Mouse (Mus musculus) stomach, embryonic 14.5 days (tissue): Measurements from ENCODE around the gene Rasgrp4. TPM values are rescaled to one million over a fixed set of nuclear protein-coding genes. Genes with fewer than 3 reads are reported as not detected.
A peak's percentile ranks its signal among the peaks of the same experiment; 100 is the strongest.

ENCODE experiments used
- ATAC-seq: fragments of 200-750 bp; cut with Nextera tagmentation; 2 replicates; pipeline ENCODE4 v1.8.0; 2017; ENCODE audit warnings: low read depth, moderate TSS enrichment; ENCODE audit not compliant: insufficient number of reproducible peaks, insufficient read depth, low FRiP score
- H3K27ac ChIP-seq: fragments of 300-500 bp; sonication (generic); 2 replicates; pipeline ENCODE4 v1.5.1; 2014; ENCODE audit warnings: mild to moderate bottlenecking, low read length, moderate library complexity, mixed read lengths
- H3K27me3 ChIP-seq: fragments of 300-500 bp; sonication (generic); 2 replicates; pipeline ENCODE4 v1.6.1; 2014; ENCODE audit warnings: low read length, control low read depth, mixed read lengths; ENCODE audit not compliant: control insufficient read depth, insufficient read depth
- H3K36me3 ChIP-seq: fragments of 300-500 bp; sonication (generic); 2 replicates; pipeline ENCODE4 v1.6.1; 2014; ENCODE audit warnings: mild to moderate bottlenecking, control low read depth, low read length, moderate library complexity, mixed read lengths; ENCODE audit not compliant: control insufficient read depth, insufficient read depth
- H3K4me1 ChIP-seq: fragments of 300-500 bp; sonication (generic); 2 replicates; pipeline ENCODE4 v1.6.1; 2014; ENCODE audit warnings: low read length, control low read depth, mixed read lengths; ENCODE audit not compliant: control insufficient read depth, insufficient read depth
- H3K4me2 ChIP-seq: fragments of 300-500 bp; sonication (generic); replicated peaks from 2 replicates; pipeline ENCODE4 v1.6.1; 2014; ENCODE audit warnings: low read depth, low read length, control low read depth
- H3K4me3 ChIP-seq: fragments of 300-500 bp; sonication (generic); 2 replicates; pipeline ENCODE4 v1.5.1; 2014; ENCODE audit warnings: low read depth, low read length, control low read depth
- H3K9ac ChIP-seq: fragments of 300-500 bp; sonication (generic); replicated peaks from 2 replicates; pipeline ENCODE4 v1.6.1; 2014; ENCODE audit warnings: low read depth, mild to moderate bottlenecking, control low read depth, low read length, moderate library complexity, mixed read lengths
- H3K9me3 ChIP-seq: fragments of 300-500 bp; sonication (generic); 2 replicates; pipeline ENCODE4 v1.6.1; 2016; ENCODE audit warnings: low read depth, low read length, control low read depth; ENCODE audit not compliant: control insufficient read depth
- WGBS: fragments of 180-500 bp; shearing (Covaris S2); extraction: QIAGEN DNeasy Blood & Tissue Kit; methylation state at CpG from one replicate; pipeline ENCODE4 v1.1.7; 2014; 5-methylcytosine and 5-hydroxymethylcytosine counted together
- polyA plus RNA-seq: library from polyadenylated mRNA; unstranded; fragments of >200 nt; fragmentation: Nextera tagmentation; extraction: Ambion mirVana; gene quantifications from 2 replicates; pipeline ENCODE4 v1.2.1, GENCODE M21; 2014

Gene Rasgrp4
- polyA plus RNA-seq, 1 experiment from 2014 or later: 0.51 TPM

DNA sequence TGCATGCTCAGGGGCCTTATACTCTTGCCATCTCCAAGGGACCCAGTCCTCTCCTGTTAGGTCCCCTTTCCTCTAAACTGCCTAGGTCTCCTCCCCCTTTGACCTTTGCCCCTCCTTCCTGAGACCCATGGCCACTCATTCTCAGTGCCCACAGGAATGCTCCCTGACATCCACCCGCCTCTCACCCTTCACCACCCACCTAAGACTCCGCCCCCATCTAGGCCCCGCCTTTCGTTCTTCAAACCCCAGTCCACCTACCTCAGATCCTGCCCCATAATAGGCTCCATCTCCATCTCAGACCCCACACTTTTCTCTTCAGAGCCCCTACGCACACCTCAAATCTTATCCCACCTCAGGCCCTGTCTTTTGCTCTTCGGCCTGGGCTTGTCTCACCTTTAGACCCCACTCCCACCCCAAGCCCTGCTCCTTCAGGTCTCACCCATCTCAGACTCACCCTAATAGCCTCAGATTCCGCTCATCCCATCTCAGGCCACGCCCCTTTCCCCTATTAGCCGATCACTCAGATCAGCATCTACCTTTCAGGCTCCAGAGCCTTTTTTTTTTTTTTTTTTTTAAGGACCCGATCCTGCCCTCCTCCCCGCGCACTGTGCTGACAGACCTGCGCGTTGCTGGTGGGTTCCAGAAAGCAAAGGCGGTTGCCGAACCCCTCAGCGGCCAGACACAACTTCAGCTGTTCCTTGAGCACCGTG lies 16.4 kb upstream of the Rasgrp4 start:
- H3K4me3 ChIP-seq: no peak overlapping the region
- H3K9me3 ChIP-seq: no peaks in the 10 kb centered on the region
- no peaks in the 10 kb centered on the region for H3K27me3 ChIP-seq
- ATAC-seq: no peak
- 15% methylated on average over 18 of the region's 18 CpGs for WGBS
- H3K36me3 ChIP-seq: no peaks in the 10 kb centered on the region
- H3K27ac ChIP-seq: no peak overlapping the region
- 0 out of 2 replicates have a peak, but pooled peaks cover under 1% of the 10 kb centered on the region for H3K4me1 ChIP-seq
- no peak overlapping the region for H3K4me2 ChIP-seq
- H3K9ac ChIP-seq: no peak overlapping the region

DNA sequence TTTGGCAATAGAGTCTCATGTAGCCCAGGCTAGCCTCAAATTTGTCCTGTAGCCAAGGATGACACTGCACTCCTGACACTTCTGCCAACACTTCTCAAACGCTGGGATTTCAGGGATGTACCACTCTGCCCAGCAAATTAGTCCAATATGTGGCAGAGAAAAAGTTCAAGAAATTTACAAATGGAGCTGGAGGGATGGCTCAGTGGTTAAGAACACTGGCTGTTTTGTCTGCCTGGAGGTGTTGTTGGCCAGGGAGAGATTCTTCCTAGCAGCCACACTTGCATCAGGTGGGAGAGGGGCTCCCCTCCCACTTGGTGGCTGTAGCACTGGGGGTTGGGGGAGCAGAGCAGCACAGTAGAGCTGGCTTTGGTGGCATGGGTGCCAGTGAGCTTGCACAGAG lies 15.1 kb upstream of the Rasgrp4 start:
- Histone ChIP-seq H3K27me3 (no peaks in the 10 kb centered on the region), H3K27ac (no peak overlapping the region), H3K36me3 (no peaks in the 10 kb centered on the region), H3K9me3 (no peaks in the 10 kb centered on the region), H3K4me2 (no peak overlapping the region), H3K4me3 (no peak overlapping the region), H3K9ac (no peak overlapping the region), H3K4me1 (peaks cover 10% of the 10 kb centered on the region; the same call in 1 of the 2 replicates)
- no peak for ATAC-seq
- whole genome bisulfite sequencing: 68% methylated on average over 1 of the region's 1 CpGs

DNA sequence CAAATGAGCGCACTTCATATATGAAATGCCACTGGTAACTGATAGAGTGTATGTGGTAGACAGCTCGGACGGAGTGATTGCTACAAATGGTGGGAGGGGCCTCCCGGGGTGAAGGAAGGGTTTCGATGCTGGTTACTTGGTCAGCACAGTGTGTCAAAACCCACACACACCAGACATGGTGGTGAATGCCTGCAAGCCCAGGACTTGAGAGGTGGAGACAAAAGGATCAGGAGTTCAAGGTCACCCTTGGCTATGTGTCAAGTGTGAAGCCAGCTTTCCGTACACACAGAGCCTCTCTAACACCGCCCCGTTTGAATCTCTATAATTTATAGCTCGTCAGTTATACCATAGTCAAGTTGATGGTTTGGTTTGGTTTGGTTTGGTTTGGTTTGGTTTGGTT lies 11.8 kb upstream of the Rasgrp4 start:
- 91% methylated on average over 9 of the region's 9 CpGs for WGBS
- no peaks in the 10 kb centered on the region for H3K27me3 ChIP-seq
- no peaks in the 10 kb centered on the region for H3K9me3 ChIP-seq
- no peak for ATAC-seq
- no peak overlapping the region for H3K4me3 ChIP-seq
- no peak overlapping the region for H3K27ac ChIP-seq
- H3K36me3 ChIP-seq: no peaks in the 10 kb centered on the region
- H3K4me2 ChIP-seq: no peak overlapping the region
- peaks cover 16% of the 10 kb centered on the region; the same call in 1 of the 2 replicates for H3K4me1 ChIP-seq
- H3K9ac ChIP-seq: no peak overlapping the region

DNA sequence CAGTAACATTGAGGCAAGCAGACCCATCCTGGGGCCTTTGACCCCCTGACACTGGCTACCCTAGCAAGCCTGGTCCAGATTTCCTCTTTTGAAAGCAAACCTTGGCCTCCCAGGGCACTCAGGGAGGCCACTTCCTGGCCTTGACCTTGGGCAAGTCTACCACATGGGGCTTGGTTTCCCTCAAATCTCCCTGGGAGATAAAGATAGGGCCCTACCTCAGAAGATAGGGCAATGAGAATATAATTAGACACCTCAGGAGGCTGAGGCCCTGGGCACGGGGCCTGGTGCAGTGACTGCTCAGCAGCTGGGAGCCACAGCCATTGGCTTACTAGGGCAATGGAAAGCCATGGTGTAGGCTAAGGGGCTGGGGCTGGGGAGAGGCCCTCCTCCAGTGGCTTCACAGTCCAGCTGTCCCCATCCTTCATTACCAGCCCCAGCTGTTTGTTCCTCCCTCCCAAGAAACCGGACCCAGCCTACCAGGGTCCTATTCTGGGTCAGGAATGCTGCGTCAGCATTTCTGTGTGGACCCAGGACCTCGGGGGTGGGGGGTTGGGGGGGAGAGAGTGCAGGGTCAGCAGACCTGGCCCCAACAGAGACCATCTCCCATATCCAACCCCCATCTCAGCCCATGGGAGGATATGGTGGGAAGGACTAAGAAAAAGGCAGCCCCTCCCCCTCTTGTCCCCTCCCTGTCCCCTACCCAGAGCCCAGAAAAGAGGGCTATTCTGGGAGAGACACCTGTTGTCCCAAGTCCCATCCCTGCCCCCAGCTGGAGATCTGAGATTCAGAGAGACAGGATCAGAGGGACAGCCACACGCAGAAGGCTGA lies 10.9 kb upstream of the Rasgrp4 start:
- Histone ChIP-seq H3K4me1 (peaks cover 16% of the 10 kb centered on the region; the same call in 1 of the 2 replicates), H3K4me3 (no peak overlapping the region), H3K36me3 (no peaks in the 10 kb centered on the region), H3K4me2 (peak overlapping the region; percentile 78; the same call in 1 of the 2 replicates), H3K9me3 (no peaks in the 10 kb centered on the region), H3K27ac (no peak overlapping the region), H3K27me3 (no peaks in the 10 kb centered on the region), H3K9ac (no peak overlapping the region)
- ATAC-seq: no peak
- WGBS: 47% methylated on average over 5 of the region's 5 CpGs

DNA sequence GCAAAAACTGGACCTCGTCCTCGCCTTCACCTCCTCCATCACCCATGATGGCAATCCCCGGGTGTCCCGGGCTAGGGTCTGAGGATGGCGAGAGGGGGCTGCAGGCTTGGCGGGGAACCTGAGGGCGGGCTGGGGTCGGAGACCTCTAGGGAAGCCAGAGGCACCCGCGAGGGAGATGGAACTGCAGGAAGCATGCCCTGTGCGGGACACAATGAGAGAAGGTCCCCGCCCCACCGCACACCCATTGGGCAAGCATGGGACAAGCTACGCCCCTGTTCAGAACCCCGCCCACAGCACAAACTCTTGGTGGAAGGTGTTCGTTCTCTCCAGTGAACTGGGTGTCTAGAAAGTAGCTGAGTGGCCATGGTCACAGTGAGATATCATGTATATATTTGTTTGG lies 9.7 kb upstream of the Rasgrp4 start, which contains the start of gene Ryr1:
Ryr1 (minus strand) TSS at position 210 of the 400 bp plus-strand sequence.
- H3K9ac ChIP-seq: peak within 1 kb of the TSS; percentile 18; the same call in 1 of the 2 replicates

DNA sequence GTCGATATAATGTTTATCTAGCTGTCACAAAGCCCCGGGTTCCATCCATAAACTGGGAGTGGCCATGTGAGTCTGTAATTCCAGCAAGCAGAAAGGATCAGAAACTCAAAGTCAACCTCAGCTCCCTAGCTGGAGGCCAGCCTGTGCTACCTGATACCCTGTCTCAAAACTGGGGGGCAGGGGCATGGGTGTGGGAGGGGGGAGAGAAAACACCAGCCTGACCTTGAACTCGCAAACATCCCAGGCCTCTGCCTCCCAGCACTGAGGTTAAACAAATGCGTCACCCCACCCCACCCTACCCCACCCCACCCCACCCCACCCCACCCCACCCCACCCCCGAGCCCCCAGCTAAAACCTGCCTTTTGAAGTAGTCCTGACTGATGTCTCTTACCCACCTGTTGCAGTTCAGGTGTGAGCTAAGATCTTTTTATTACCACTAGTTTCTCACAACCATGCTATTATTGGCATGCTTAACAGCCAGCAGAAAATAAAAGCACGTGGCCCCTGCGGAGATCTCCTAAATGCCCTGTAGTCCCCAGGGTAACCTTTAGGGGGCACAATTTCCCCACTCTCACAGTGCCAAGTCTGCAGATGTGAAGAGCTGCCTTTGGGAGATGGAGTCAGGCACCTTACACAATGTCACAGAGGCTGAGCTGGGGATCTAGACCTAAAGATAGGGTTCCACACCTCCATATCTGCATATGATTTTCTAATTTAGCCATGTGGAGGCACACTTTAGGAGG lies 8.3 kb upstream of the Rasgrp4 start:
- no peak for ATAC-seq
- no peak overlapping the region for H3K9ac ChIP-seq
- peaks cover 16% of the 10 kb centered on the region; the same call in 1 of the 2 replicates for H3K4me1 ChIP-seq
- H3K27ac ChIP-seq: no peak overlapping the region
- WGBS: 16% methylated on average over 7 of the region's 7 CpGs
- no peaks in the 10 kb centered on the region for H3K27me3 ChIP-seq
- no peaks in the 10 kb centered on the region for H3K9me3 ChIP-seq
- no peak overlapping the region for H3K4me3 ChIP-seq
- no peaks in the 10 kb centered on the region for H3K36me3 ChIP-seq
- H3K4me2 ChIP-seq: no peak overlapping the region

More for the DNA sequence above, 9.7 kb upstream of the Rasgrp4 start, which contains the start of gene Ryr1:
- Histone ChIP-seq H3K27ac (no peak within 1 kb of the TSS), H3K9me3 (no peaks in the 10 kb centered on the region), H3K4me1 (peaks cover 16% of the 10 kb centered on the region; the same call in 1 of the 2 replicates), H3K4me3 (peak within 1 kb of the TSS; percentile 31), H3K27me3 (no peaks in the 10 kb centered on the region), H3K36me3 (no peaks in the 10 kb centered on the region), H3K4me2 (peak within 1 kb of the TSS; percentile 78)
- WGBS: 1% methylated on average over 16 of the region's 16 CpGs
- peak; percentile 78; the same call in 1 of the 2 replicates for ATAC-seq

DNA sequence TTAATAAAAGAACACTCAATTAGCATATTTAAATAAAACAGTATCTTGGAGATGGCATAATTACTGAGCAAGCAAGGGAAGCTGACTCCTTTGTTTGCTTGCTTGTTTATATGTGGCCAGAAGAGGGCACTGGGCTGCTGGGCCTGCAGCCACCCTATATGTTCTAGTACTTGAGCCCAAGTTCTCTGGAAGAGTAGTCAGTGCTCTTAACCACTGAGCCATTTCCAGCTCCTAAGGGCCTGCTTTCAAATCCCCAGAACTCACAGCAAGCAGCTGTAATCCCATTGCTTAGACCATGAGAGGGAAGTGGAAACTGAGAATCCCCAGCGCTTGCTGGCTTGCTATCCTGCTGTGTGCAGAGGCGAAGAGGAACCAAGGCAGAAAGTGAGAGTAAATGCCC lies 5.9 kb upstream of the Rasgrp4 start:
- no peak overlapping the region for H3K27ac ChIP-seq
- H3K4me3 ChIP-seq: no peak overlapping the region
- no peak for ATAC-seq
- H3K36me3 ChIP-seq: no peaks in the 10 kb centered on the region
- no peak overlapping the region for H3K9ac ChIP-seq
- H3K27me3 ChIP-seq: no peaks in the 10 kb centered on the region
- 60% methylated on average over 2 of the region's 2 CpGs for WGBS
- H3K9me3 ChIP-seq: no peaks in the 10 kb centered on the region
- H3K4me1 ChIP-seq: peaks cover 11% of the 10 kb centered on the region; the same call in 1 of the 2 replicates
- no peak overlapping the region for H3K4me2 ChIP-seq

DNA sequence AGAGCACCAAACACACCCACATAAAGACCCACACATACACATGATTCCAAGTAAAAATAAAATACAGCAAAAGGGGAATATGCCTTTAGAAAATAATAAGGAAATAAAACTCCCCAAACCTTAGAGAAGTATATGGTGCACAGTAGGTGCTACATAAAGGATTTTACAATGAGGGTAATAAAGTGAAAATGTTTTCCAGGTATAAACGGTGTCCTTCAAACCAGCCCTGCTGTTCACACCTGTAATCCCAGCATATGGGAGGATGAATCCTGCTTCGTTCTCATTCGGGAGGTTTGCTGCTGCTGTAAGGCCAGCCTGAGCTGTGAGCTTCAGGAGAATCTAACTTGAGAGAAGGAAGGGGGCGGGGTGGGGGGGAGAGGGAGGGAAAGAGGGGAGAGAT lies 421 bp upstream of the Rasgrp4 start:
- WGBS: 3% methylated on average over 4 of the region's 4 CpGs
- H3K4me1 ChIP-seq: no peaks in the 10 kb centered on the region
- no peaks in the 10 kb centered on the region for H3K27me3 ChIP-seq
- ATAC-seq: no peak
- H3K4me3 ChIP-seq: peak overlapping the region; percentile 17; the same call in 1 of the 2 replicates
- H3K27ac ChIP-seq: no peak overlapping the region
- H3K9ac ChIP-seq: no peak overlapping the region
- H3K36me3 ChIP-seq: no peaks in the 10 kb centered on the region
- H3K9me3 ChIP-seq: no peaks in the 10 kb centered on the region
- H3K4me2 ChIP-seq: peak overlapping the region; percentile 41
